Mouse (Mus musculus) ES-E14 (cell line): ENCODE data around the gene Stx1b. TPM values are rescaled to one million over a fixed set of nuclear protein-coding genes. Genes with fewer than 3 reads are reported as not detected.

Source experiments
- DNase-seq: peaks from one replicate; pipeline ENCODE4 v3.0.0-alpha.2; 2013; ENCODE audit warnings: low read depth, low spot score
- H3K27ac ChIP-seq: 2 replicates; pipeline ENCODE4 v1.5.1; 2012; ENCODE audit warnings: low read depth, mild to moderate bottlenecking, low read length, moderate library complexity, mixed read lengths; ENCODE audit not compliant: poor library complexity, insufficient read depth, severe bottlenecking
- H3K36me3 ChIP-seq: 2 replicates; pipeline ENCODE4 v1.6.1; 2012; ENCODE audit warnings: mild to moderate bottlenecking, low read length, moderate library complexity, mixed read lengths; ENCODE audit not compliant: control insufficient read depth, poor library complexity, insufficient read depth, severe bottlenecking
- H3K4me1 ChIP-seq, 2 experiments: fragments of 150-350 bp in 1 of 2; sonication (generic) in 1 of 2; 2 replicates each; pipeline ENCODE4 v1.6.1; 2012; ENCODE audit warnings: low read length in 2 of 2, mild to moderate bottlenecking in 1 of 2, mixed read lengths in 1 of 2; ENCODE audit not compliant: control insufficient read depth in 2 of 2, insufficient read depth in 2 of 2, poor library complexity in 1 of 2
- H3K4me3 ChIP-seq, 2 experiments: fragments of 150-350 bp in 1 of 2; sonication (generic) in 1 of 2; 2 replicates each; pipeline ENCODE4 v1.5.1; 2012; ENCODE audit warnings: low read length in 2 of 2, low read depth in 1 of 2, mild to moderate bottlenecking in 1 of 2, mixed read lengths in 1 of 2; ENCODE audit not compliant: insufficient read depth in 1 of 2, poor library complexity in 1 of 2, severe bottlenecking in 1 of 2
- H3K9ac ChIP-seq: 2 replicates; pipeline ENCODE4 v1.6.1; 2012; ENCODE audit warnings: low read depth, mild to moderate bottlenecking, low read length, mixed read lengths; ENCODE audit not compliant: poor library complexity, insufficient read depth, severe bottlenecking
- H3K9me3 ChIP-seq: fragments of 150-350 bp; sonication (generic); 2 replicates; pipeline ENCODE4 v1.6.1; 2012; ENCODE audit warnings: low read depth, mild to moderate bottlenecking, low read length; ENCODE audit not compliant: control insufficient read depth, insufficient read depth
- CHD2 ChIP-seq: IDR thresholded peaks from 2 replicates; pipeline ENCODE4 v1.6.1; 2014; ENCODE audit warnings: mild to moderate bottlenecking, low read depth, low read length, inconsistent platforms
- HCFC1 ChIP-seq: IDR thresholded peaks from 2 replicates; pipeline ENCODE4 v1.6.1; 2012; ENCODE audit warnings: low read length, inconsistent platforms, borderline replicate concordance; ENCODE audit not compliant: insufficient read depth
- MAFK ChIP-seq: IDR thresholded peaks from 2 replicates; pipeline ENCODE4 v1.6.1; 2014; ENCODE audit warnings: mild to moderate bottlenecking, low read depth, low read length, inconsistent platforms; ENCODE audit not compliant: insufficient read depth
- ZC3H11A ChIP-seq: IDR thresholded peaks from 2 replicates; pipeline ENCODE4 v1.6.1; 2012; ENCODE audit warnings: low read depth, mild to moderate bottlenecking, inconsistent platforms, low read length, borderline replicate concordance
- ZNF384 ChIP-seq: IDR thresholded peaks from 2 replicates; pipeline ENCODE4 v1.6.1; 2012; ENCODE audit warnings: low read depth, low read length, inconsistent platforms
- in situ Hi-C, 2 experiments: fragments of 600-800 bp; cut with MboI; formaldehyde crosslinking; loops; one replicate each; pipeline ENCODE4 v1.15.1; 2025; ENCODE audit warnings: low sequenced_read_pairs in 2 of 2, inconsistent platforms in 1 of 2; ENCODE audit not compliant: unreplicated experiment in 2 of 2
- total RNA-seq: library from RNA; depleted of rRNA; stranded (reverse); fragments of 300-350 nt; gene quantifications from 2 replicates; pipeline ENCODE4 v1.2.3, GENCODE M21; 2012

Gene Stx1b
- total RNA-seq, 1 experiment: 1.4 TPM

DNA sequence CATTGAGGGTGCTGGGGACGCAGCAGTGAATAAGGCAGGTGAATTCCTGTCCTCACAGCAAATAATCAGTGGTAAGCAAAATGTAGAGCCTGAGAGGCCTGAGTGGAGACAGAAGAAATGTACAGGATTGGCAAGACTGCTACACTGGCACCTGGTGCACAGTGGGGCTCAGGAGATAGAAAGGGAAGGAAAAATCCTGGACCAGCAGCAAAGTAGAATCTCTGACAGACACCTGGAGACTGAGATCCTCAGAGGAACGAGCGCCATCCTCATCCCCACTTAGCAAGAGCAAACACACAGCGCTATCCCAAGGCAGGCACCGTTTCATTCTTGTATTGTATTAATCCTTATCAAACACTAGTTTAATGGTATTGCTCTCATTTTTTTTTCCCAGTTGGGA, 13.1 kb upstream of the Stx1b start:
- Histone ChIP-seq H3K9me3 (no peaks in the 10 kb centered on the region), H3K4me3 (no peak overlapping the region), H3K4me1 (peaks cover 0 to 3% of the 10 kb centered on the region in 2 experiments; a peak in 2 of 4 replicates), H3K36me3 (no peaks in the 10 kb centered on the region), H3K27ac (no peak overlapping the region), H3K9ac (no peak overlapping the region)
- DNase-seq: no peak
- TF ChIP-seq HCFC1: no peak
- TF ChIP-seq ZNF384: no peak
- no peak for TF ChIP-seq ZC3H11A
- TF ChIP-seq CHD2: no peak
- TF ChIP-seq MAFK: no peak
- in situ Hi-C loops: no loop called here

DNA sequence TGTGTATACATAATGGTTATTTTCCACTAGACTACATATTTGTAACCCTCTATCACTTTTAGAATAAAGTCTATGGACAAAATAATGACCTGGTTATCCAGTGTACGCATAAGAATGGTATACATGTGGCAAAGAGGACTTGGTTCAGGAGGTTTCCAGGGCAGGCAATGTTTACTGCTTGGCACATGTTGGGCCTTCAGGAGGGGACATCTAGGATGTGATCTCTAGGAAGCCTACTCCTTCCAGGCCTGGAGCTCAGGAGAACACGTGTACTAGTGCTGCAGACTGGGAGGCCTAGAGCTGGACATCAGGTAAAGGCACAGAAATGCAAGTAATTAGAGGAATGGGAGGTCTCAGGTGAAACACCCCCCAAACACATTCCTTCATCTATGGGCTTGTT, 11.2 kb upstream of the Stx1b start:
- Histone ChIP-seq H3K9ac (no peak overlapping the region), H3K27ac (no peak overlapping the region), H3K9me3 (no peaks in the 10 kb centered on the region), H3K36me3 (no peaks in the 10 kb centered on the region), H3K4me1 (no peaks in the 10 kb centered on the region), H3K4me3 (no peak overlapping the region)
- no peak for DNase-seq
- no peak for TF ChIP-seq MAFK
- no peak for TF ChIP-seq ZNF384
- TF ChIP-seq CHD2: no peak
- no peak for TF ChIP-seq HCFC1
- TF ChIP-seq ZC3H11A: no peak
- in situ Hi-C loops: no loop called here

DNA sequence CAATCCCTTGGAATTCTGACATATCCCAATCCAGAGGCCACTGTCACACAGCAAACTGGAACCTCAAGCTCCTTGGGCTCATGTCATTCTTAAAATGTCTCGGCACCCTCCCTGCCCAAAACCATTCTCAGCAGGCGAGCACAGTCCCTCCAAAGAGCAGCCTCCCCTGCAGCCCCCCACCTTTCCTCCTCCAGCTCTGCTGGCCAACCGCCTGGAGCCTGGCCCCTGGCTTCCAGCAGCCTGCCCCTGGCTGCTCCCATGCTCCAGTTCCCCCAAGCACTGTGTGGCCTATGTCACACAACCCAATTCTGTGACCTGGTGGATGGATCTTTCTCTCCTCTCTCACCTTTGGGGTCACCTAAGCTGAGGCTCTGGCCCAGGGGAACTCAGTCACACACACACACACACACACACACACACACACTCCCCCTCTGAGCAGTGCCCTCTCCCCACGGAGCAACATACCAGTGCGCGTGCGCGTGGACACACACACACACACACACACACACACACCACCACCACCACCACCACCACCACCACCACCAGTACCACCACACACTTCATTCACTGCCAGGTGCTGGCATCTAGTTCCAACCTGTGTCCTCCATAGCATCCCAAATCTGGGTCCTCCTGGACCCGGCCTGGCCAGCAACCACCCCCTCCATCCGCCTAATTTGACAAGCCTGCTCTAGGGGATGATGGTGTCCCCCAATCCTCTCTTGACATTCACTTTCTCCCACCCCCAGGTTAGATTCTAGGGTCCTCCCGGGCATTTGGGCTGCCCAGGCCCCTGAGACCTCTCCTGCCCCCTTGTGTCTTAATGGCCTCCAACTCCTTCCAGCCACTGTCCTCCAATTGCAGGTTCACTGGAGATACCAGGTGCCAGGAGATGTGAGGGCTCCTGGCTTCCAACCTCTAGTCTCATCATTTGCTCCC, 845 bp downstream of the Stx1b start:
- TF ChIP-seq CHD2 (no peak), HCFC1 (no peak), ZNF384 (no peak), MAFK (no peak), ZC3H11A (no peak)
- Histone ChIP-seq H3K27ac (no peak overlapping the region), H3K4me1 (peaks cover 0 to 2% of the 10 kb centered on the region in 2 experiments; a peak in 1 of 4 replicates)

DNA sequence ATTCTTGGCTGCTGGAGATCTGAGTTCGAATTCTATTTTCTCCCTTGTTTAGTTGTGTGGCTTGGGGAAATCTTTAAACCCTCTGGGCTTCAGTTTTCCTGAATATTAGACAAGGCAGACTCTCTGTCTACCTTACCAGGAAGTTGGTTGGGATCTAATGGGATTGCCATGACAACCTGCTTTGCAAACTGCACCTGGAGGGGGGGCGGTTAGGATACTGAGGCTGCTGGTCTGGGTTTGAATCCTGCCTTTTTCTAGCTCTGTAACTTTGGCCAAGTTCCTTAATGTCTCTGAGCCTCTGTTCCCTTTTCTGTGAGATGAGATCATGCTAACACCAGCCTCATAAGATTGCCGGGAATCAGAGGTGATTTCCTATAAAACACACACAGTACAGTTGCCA, 1.9 kb downstream of the Stx1b start:
- Histone ChIP-seq H3K36me3 (no peaks in the 10 kb centered on the region), H3K4me3 (no peak overlapping the region), H3K9me3 (no peaks in the 10 kb centered on the region), H3K27ac (no peak overlapping the region), H3K4me1 (peaks cover 0 to 2% of the 10 kb centered on the region in 2 experiments; a peak in 1 of 4 replicates), H3K9ac (no peak overlapping the region)
- DNase-seq: no peak
- in situ Hi-C loops: no loop called here
- no peak for TF ChIP-seq ZNF384
- TF ChIP-seq CHD2: no peak
- TF ChIP-seq ZC3H11A: no peak
- no peak for TF ChIP-seq HCFC1
- TF ChIP-seq MAFK: no peak

More for the DNA sequence above, 845 bp downstream of the Stx1b start:
- Histone ChIP-seq H3K9me3 (no peaks in the 10 kb centered on the region), H3K4me3 (peak overlapping the region; percentile 79 to 83), H3K9ac (no peak overlapping the region; the same call in 1 of the 2 replicates), H3K36me3 (no peaks in the 10 kb centered on the region)
- no peak for DNase-seq
- in situ Hi-C loops: no loop called here
